Mouse (Mus musculus): ENCODE data around the gene Gtpbp2. TPM values are rescaled to one million over a fixed set of nuclear protein-coding genes. Genes with fewer than 3 reads are reported as not detected.
A peak's percentile ranks its signal among the peaks of the same experiment; 100 is the strongest.

The Gtpbp2 gene
- polyA plus RNA-seq, 1 experiment from 2014 or later = 41.4 TPM

- H3K9ac ChIP-seq (ENCODE audit: low read depth, low read length) = no peak overlapping the region
- no peaks in the 10 kb centered on the region for H3K4me1 ChIP-seq (ENCODE audit: control insufficient read depth, low read depth, low read length)
- 82% methylated on average over 12 of the region's 12 CpGs for WGBS (ENCODE audit: insufficient replicate concordance)
- H3K9me3 ChIP-seq (replicated peaks; ENCODE audit: control insufficient read depth, low read length) = no peaks in the 10 kb centered on the region
- no peaks in the 10 kb centered on the region for H3K27me3 ChIP-seq (ENCODE audit: control insufficient read depth, insufficient read depth, low read depth, low read length)
- no peak overlapping the region for H3K27ac ChIP-seq (ENCODE audit: low read length)
- peaks cover 29% of the 10 kb centered on the region for H3K36me3 ChIP-seq (ENCODE audit: control insufficient read depth, insufficient read depth)
- no peak overlapping the region for H3K4me3 ChIP-seq (ENCODE audit: low read depth, low read length)
- no peak for ATAC-seq (ENCODE audit: low read depth)
- no peak overlapping the region for H3K4me2 ChIP-seq (ENCODE audit: low read depth, low read length)
Observed at GRCm38 (mm10) chr17:46123953-46124700, 36.7 kb upstream of the Gtpbp2 start.

- WGBS (ENCODE audit: insufficient replicate concordance) = 81% methylated on average over 6 of the region's 6 CpGs
- ATAC-seq (ENCODE audit: low read depth) = no peak
- H3K4me3 ChIP-seq (ENCODE audit: low read depth, low read length) = no peak overlapping the region
- no peak overlapping the region for H3K27ac ChIP-seq (ENCODE audit: low read length)
- no peak overlapping the region for H3K4me2 ChIP-seq (ENCODE audit: low read depth, low read length)
- no peaks in the 10 kb centered on the region for H3K27me3 ChIP-seq (ENCODE audit: control insufficient read depth, insufficient read depth, low read depth, low read length)
- H3K36me3 ChIP-seq (ENCODE audit: control insufficient read depth, insufficient read depth) = peaks cover 29% of the 10 kb centered on the region
- no peaks in the 10 kb centered on the region for H3K4me1 ChIP-seq (ENCODE audit: control insufficient read depth, low read depth, low read length)
- H3K9ac ChIP-seq (ENCODE audit: low read depth, low read length) = no peak overlapping the region
- no peaks in the 10 kb centered on the region for H3K9me3 ChIP-seq (replicated peaks; ENCODE audit: control insufficient read depth, low read length)
Observed at GRCm38 (mm10) chr17:46126608-46127007, 34.2 kb upstream of the Gtpbp2 start.

DNA sequence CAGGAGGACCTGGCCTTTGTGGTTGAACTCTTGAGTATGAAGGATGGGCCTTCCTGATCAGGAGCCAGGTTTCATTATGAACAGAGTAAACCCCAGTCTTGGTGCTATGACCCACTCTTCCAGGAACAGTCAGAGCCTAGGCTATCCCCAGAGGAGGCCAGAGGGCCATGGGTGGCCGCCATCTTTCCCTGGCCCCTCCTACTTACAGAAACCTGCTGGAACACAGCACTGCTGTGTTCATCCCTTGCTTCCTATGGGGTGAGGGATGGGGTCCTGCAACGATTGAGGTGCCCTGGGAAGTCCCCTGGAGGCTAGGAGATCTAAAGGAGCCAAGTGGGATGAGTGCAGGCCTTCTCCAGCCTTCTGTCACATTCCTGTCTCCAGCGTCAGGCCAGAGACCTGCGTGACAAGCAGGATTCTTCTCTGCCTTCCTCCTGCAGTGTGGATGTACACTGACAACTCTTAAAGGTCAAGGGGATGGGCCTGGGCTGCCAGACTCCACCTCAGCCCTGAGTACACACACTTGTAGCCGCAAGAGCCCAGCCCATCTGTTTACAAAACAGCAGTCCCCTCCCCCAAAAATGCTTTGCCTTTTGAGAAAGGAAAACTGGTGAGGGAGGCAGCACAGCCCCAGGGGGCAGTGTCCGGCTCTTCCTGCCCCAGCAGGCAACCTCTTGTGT is 32.9 kb upstream of the Gtpbp2 start:
- Histone ChIP-seq H3K36me3 (ENCODE audit: control insufficient read depth, insufficient read depth) (peaks cover 27% of the 10 kb centered on the region), H3K27ac (ENCODE audit: low read length) (no peak overlapping the region), H3K9ac (ENCODE audit: low read depth, low read length) (no peak overlapping the region), H3K4me3 (ENCODE audit: low read depth, low read length) (no peak overlapping the region), H3K4me2 (ENCODE audit: low read depth, low read length) (no peak overlapping the region), H3K27me3 (ENCODE audit: control insufficient read depth, insufficient read depth, low read depth, low read length) (no peaks in the 10 kb centered on the region), H3K9me3 (replicated peaks; ENCODE audit: control insufficient read depth, low read length) (no peaks in the 10 kb centered on the region), H3K4me1 (ENCODE audit: control insufficient read depth, low read depth, low read length) (no peaks in the 10 kb centered on the region)
- ATAC-seq (ENCODE audit: low read depth) = no peak
- WGBS (ENCODE audit: insufficient replicate concordance) = 70% methylated on average over 6 of the region's 6 CpGs

DNA sequence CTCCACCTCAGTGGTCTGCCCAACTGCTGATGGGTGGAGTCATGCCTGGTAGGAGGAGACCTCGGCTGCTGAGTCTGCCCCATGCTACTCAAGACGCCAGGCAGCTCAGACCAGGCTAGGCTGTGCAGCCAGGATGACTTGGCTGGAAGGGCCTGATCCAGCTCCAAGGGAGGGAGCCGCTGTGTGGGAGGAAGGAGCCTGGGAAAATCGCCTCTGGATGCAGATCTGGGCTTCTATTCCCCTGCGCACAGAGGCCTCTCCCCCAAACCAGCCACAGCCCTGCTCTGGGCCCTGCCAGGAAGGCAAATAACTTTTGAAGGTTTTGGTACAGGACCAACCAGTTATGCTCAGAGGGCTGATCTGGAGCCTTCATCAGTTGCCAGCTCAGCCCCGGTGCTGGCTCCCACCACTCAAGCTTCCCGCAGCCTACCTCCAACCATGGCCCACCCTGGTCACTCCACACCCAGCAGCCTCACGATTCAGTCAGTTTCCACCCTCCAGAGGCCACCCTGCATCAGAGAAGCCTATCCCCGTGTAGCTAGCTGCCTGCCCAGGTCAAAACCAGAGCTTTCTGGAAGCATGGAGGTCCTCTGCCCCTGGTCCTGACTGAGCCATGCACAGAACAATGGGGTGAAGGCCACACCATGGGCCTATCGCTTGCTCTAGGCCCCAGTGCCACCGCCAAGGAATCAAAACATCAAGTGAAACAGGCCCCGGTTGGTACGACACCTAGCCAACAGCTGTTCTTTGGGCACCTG is 30.9 kb upstream of the Gtpbp2 start:
- no peak for ATAC-seq (ENCODE audit: low read depth)
- H3K9me3 ChIP-seq (replicated peaks; ENCODE audit: control insufficient read depth, low read length) = no peaks in the 10 kb centered on the region
- no peak overlapping the region for H3K27ac ChIP-seq (ENCODE audit: low read length)
- no peaks in the 10 kb centered on the region for H3K4me1 ChIP-seq (ENCODE audit: control insufficient read depth, low read depth, low read length)
- H3K4me3 ChIP-seq (ENCODE audit: low read depth, low read length) = no peak overlapping the region
- H3K4me2 ChIP-seq (ENCODE audit: low read depth, low read length) = no peak overlapping the region
- WGBS (ENCODE audit: insufficient replicate concordance) = 69% methylated on average over 13 of the region's 13 CpGs
- H3K36me3 ChIP-seq (ENCODE audit: control insufficient read depth, insufficient read depth) = peaks cover 14% of the 10 kb centered on the region
- no peaks in the 10 kb centered on the region for H3K27me3 ChIP-seq (ENCODE audit: control insufficient read depth, insufficient read depth, low read depth, low read length)
- no peak overlapping the region for H3K9ac ChIP-seq (ENCODE audit: low read depth, low read length)

DNA sequence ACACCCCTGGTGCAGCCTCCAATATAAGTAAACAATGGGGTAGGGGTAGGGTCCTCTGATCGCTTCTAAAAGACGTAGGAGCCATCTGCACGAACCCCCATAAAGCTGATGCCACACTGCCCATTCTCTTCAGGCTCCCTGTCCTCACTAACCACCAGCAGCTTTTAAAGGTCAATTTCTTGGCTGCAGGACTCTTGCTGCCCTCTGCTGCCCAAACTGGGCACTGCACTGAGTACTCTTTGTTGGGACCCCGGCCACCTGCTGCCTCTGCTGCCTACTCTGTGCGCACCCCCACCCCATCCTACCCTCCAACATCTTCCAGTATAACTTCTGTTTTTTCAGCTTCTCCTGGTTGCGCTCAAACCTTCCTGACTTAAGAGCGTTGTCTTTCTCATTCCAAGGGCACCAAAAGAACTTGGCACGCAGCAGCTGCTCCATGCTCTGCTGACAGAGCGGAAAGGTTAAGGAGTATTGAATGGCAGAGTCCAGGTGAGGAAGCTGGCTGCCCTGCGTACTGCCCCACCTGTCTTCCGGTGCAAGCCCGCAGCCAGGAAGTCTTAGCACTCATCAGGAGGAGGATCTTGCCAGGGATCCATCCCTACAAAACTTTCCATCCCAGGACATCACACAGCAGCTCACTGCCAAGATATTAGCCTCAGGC is 28.6 kb upstream of the Gtpbp2 start:
- no peak overlapping the region for H3K4me3 ChIP-seq (ENCODE audit: low read depth, low read length)
- no peak overlapping the region for H3K9ac ChIP-seq (ENCODE audit: low read depth, low read length)
- no peak for ATAC-seq (ENCODE audit: low read depth)
- no peaks in the 10 kb centered on the region for H3K9me3 ChIP-seq (replicated peaks; ENCODE audit: control insufficient read depth, low read length)
- H3K4me2 ChIP-seq (ENCODE audit: low read depth, low read length) = no peak overlapping the region
- peaks cover 4% of the 10 kb centered on the region; the same call in 1 of the 2 replicates for H3K36me3 ChIP-seq (ENCODE audit: control insufficient read depth, insufficient read depth)
- 16% methylated on average over 12 of the region's 12 CpGs for WGBS (ENCODE audit: insufficient replicate concordance)
- H3K27me3 ChIP-seq (ENCODE audit: control insufficient read depth, insufficient read depth, low read depth, low read length) = no peaks in the 10 kb centered on the region
- no peak overlapping the region for H3K27ac ChIP-seq (ENCODE audit: low read length)
- no peaks in the 10 kb centered on the region for H3K4me1 ChIP-seq (ENCODE audit: control insufficient read depth, low read depth, low read length)

GRCm38 (mm10) chr17:46132862-46133261 is 28.0 kb upstream of the Gtpbp2 start:
- 32% methylated on average over 8 of the region's 8 CpGs for WGBS (ENCODE audit: insufficient replicate concordance)
- no peak overlapping the region for H3K4me3 ChIP-seq (ENCODE audit: low read depth, low read length)
- H3K27me3 ChIP-seq (ENCODE audit: control insufficient read depth, insufficient read depth, low read depth, low read length) = no peaks in the 10 kb centered on the region
- no peak overlapping the region for H3K27ac ChIP-seq (ENCODE audit: low read length)
- H3K9me3 ChIP-seq (replicated peaks; ENCODE audit: control insufficient read depth, low read length) = no peaks in the 10 kb centered on the region
- H3K9ac ChIP-seq (ENCODE audit: low read depth, low read length) = no peak overlapping the region
- 0 out of 2 replicates have a peak, but pooled peaks cover 4% of the 10 kb centered on the region for H3K36me3 ChIP-seq (ENCODE audit: control insufficient read depth, insufficient read depth)
- H3K4me2 ChIP-seq (ENCODE audit: low read depth, low read length) = no peak overlapping the region
- peak; percentile 30; the same call in 1 of the 2 replicates for ATAC-seq (ENCODE audit: low read depth)
- H3K4me1 ChIP-seq (ENCODE audit: control insufficient read depth, low read depth, low read length) = no peaks in the 10 kb centered on the region

DNA sequence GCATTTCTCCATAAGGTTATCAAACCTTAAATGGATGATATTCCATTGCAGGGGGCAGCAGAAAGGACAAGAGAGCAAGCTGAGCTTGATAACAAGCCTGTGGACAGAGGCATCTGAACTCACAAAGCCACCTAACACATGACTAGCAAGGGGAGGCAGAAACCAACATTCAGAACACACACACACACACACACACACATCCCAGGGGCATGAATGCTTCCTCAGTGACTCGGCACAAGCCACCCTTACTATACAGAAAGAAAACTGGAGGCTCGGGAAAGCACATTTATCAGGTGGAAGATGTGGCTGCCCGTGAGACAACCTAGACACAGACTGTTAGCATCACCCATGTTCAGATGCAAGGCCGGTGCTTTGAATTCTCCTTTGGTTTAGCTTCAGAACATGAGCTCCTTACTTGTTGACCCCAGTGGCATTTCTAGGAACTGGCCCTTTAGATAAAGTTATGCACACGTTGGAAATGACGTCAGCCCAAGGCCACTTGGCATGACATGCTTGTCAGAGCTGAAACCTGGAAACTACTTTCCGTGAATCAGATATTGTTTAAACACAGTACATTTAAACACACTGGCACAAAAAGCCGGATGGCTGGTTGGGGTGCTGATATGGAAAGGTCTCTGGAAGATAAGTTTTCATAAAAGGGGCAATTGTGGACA is 22.1 kb upstream of the Gtpbp2 start:
- Histone ChIP-seq H3K27me3 (ENCODE audit: control insufficient read depth, insufficient read depth, low read depth, low read length) (no peaks in the 10 kb centered on the region), H3K36me3 (ENCODE audit: control insufficient read depth, insufficient read depth) (no peaks in the 10 kb centered on the region), H3K4me3 (ENCODE audit: low read depth, low read length) (no peak overlapping the region), H3K9ac (ENCODE audit: low read depth, low read length) (no peak overlapping the region), H3K27ac (ENCODE audit: low read length) (no peak overlapping the region), H3K4me2 (ENCODE audit: low read depth, low read length) (no peak overlapping the region), H3K9me3 (replicated peaks; ENCODE audit: control insufficient read depth, low read length) (no peaks in the 10 kb centered on the region), H3K4me1 (ENCODE audit: control insufficient read depth, low read depth, low read length) (peaks cover 9% of the 10 kb centered on the region)
- WGBS (ENCODE audit: insufficient replicate concordance) = 27% methylated on average over 8 of the region's 8 CpGs
- 0 out of 2 replicates have a peak, but pooled peaks have one; percentile 37 for ATAC-seq (ENCODE audit: low read depth)

- H3K27me3 ChIP-seq (ENCODE audit: control insufficient read depth, insufficient read depth, low read depth, low read length) = no peaks in the 10 kb centered on the region
- no peak overlapping the region for H3K9ac ChIP-seq (ENCODE audit: low read depth, low read length)
- no peaks in the 10 kb centered on the region for H3K9me3 ChIP-seq (replicated peaks; ENCODE audit: control insufficient read depth, low read length)
- no peak overlapping the region for H3K27ac ChIP-seq (ENCODE audit: low read length)
- WGBS (ENCODE audit: insufficient replicate concordance) = 60% methylated on average over 3 of the region's 3 CpGs
- no peak for ATAC-seq (ENCODE audit: low read depth)
- no peak overlapping the region for H3K4me2 ChIP-seq (ENCODE audit: low read depth, low read length)
- peaks cover 2% of the 10 kb centered on the region; the same call in 1 of the 2 replicates for H3K36me3 ChIP-seq (ENCODE audit: control insufficient read depth, insufficient read depth)
- H3K4me3 ChIP-seq (ENCODE audit: low read depth, low read length) = no peak overlapping the region
- peaks cover 21% of the 10 kb centered on the region for H3K4me1 ChIP-seq (ENCODE audit: control insufficient read depth, low read depth, low read length)
Observed at GRCm38 (mm10) chr17:46139872-46140271, 21.0 kb upstream of the Gtpbp2 start.

Measured in liver, embryonic 16.5 days (tissue).